Mouse (Mus musculus) liver, postnatal 0 days (tissue): ENCODE measurements at regions not wholly inside any gene's neighbourhood (a gene's known extent, or its start where the extent isn't known, plus 50 kb on each side); places are given as distances from the start of the nearest gene placed in this dataset.

ENCODE experiments used
- ATAC-seq: fragments of 200-750 bp; cut with Nextera tagmentation; 2 replicates; pipeline ENCODE4 v1.8.0; 2017; ENCODE audit warnings: mild to moderate bottlenecking, moderate library complexity
- DNase-seq: peaks from one replicate; pipeline ENCODE4 v3.0.0-alpha.2; 2016
- H3K27ac ChIP-seq: fragments of 300-500 bp; sonication (generic); 2 replicates; pipeline ENCODE4 v1.5.1; 2014; ENCODE audit warnings: antibody characterized with exemption, moderate library complexity, mild to moderate bottlenecking, low read depth
- H3K27me3 ChIP-seq: fragments of 300-500 bp; sonication (generic); 2 replicates; pipeline ENCODE4 v1.6.1; 2014; ENCODE audit warnings: low read length, control low read depth, mixed read lengths; ENCODE audit not compliant: insufficient read depth
- H3K36me3 ChIP-seq: fragments of 300-500 bp; sonication (generic); replicated peaks from 2 replicates; pipeline ENCODE4 v1.6.1; 2014; ENCODE audit warnings: mild to moderate bottlenecking, control low read depth, low read length, moderate library complexity, mixed read lengths; ENCODE audit not compliant: insufficient read depth
- H3K4me1 ChIP-seq: fragments of 300-500 bp; sonication (generic); 2 replicates; pipeline ENCODE4 v1.6.1; 2014; ENCODE audit warnings: antibody characterized with exemption, mild to moderate bottlenecking, control low read depth; ENCODE audit not compliant: insufficient read depth
- H3K4me2 ChIP-seq: fragments of 300-500 bp; sonication (generic); 2 replicates; pipeline ENCODE4 v1.6.1; 2014; ENCODE audit warnings: low read depth, mild to moderate bottlenecking, low read length, moderate library complexity, mixed read lengths
- H3K4me3 ChIP-seq: fragments of 300-500 bp; sonication (generic); 2 replicates; pipeline ENCODE4 v1.5.1; 2014; ENCODE audit warnings: low read depth, low read length
- H3K9ac ChIP-seq: fragments of 300-500 bp; sonication (generic); replicated peaks from 2 replicates; pipeline ENCODE4 v1.6.1; 2014; ENCODE audit warnings: mild to moderate bottlenecking, moderate library complexity
- H3K9me3 ChIP-seq: fragments of 300-500 bp; sonication (generic); 2 replicates; pipeline ENCODE4 v1.6.1; 2016; ENCODE audit warnings: mild to moderate bottlenecking, control low read depth, low read length, mixed read lengths
- CTCF ChIP-seq: sonication (generic); IDR thresholded peaks from 2 replicates; pipeline ENCODE4 v1.5.1; 2016; ENCODE audit warnings: antibody characterized with exemption, low read depth
- EP300 ChIP-seq: IDR thresholded peaks from 2 replicates; pipeline ENCODE4 v1.6.1; 2016; ENCODE audit warnings: antibody characterized with exemption, low read depth, mild to moderate bottlenecking
- WGBS: fragments of 180-500 bp; shearing (Covaris S2); extraction: QIAGEN DNeasy Blood & Tissue Kit; methylation state at CpG from one replicate; pipeline ENCODE4 v1.1.7; 2014; ENCODE audit not compliant: insufficient replicate concordance; 5-methylcytosine and 5-hydroxymethylcytosine counted together

GRCm38 (mm10) chr3:149300002-149300401 lies 309.6 kb upstream of the Adgrl2 start:
- Histone ChIP-seq H3K36me3 (no peaks in the 10 kb centered on the region), H3K27me3 (no peaks in the 10 kb centered on the region), H3K9me3 (no peaks in the 10 kb centered on the region), H3K4me2 (no peak overlapping the region), H3K9ac (no peak overlapping the region), H3K4me1 (no peaks in the 10 kb centered on the region), H3K27ac (no peak overlapping the region), H3K4me3 (no peak overlapping the region)
- WGBS = 77% methylated on average over 4 of the region's 4 CpGs
- DNase-seq = no peak
- ATAC-seq = no peak
- TF ChIP-seq EP300 (no peak), CTCF (no peak)

GRCm38 (mm10) chr3:149296419-149296962 lies 306.1 kb upstream of the Adgrl2 start:
- Histone ChIP-seq H3K4me1 (no peaks in the 10 kb centered on the region), H3K36me3 (no peaks in the 10 kb centered on the region), H3K4me3 (no peak overlapping the region), H3K9me3 (no peaks in the 10 kb centered on the region), H3K4me2 (no peak overlapping the region), H3K9ac (no peak overlapping the region), H3K27ac (no peak overlapping the region), H3K27me3 (no peaks in the 10 kb centered on the region)
- TF ChIP-seq EP300 = no peak
- no peak for TF ChIP-seq CTCF
- 80% methylated on average over 10 of the region's 10 CpGs for WGBS
- DNase-seq (no peak), ATAC-seq (no peak)

- no peaks in the 10 kb centered on the region for H3K36me3 ChIP-seq
- H3K4me3 ChIP-seq = no peak overlapping the region
- no peak for DNase-seq
- WGBS = 82% methylated on average over 6 of the region's 7 CpGs
- TF ChIP-seq CTCF (no peak), EP300 (no peak)
- no peak overlapping the region for H3K4me2 ChIP-seq
- no peaks in the 10 kb centered on the region for H3K4me1 ChIP-seq
- H3K27me3 ChIP-seq = no peaks in the 10 kb centered on the region
- ATAC-seq = no peak
- no peaks in the 10 kb centered on the region for H3K9me3 ChIP-seq
- H3K27ac ChIP-seq = no peak overlapping the region
- H3K9ac ChIP-seq = no peak overlapping the region
Measured at GRCm38 (mm10) chr3:149295942-149296341, 305.6 kb upstream of the Adgrl2 start.

GRCm38 (mm10) chr3:149295257-149295831 lies 305.0 kb upstream of the Adgrl2 start:
- no peaks in the 10 kb centered on the region for H3K9me3 ChIP-seq
- ATAC-seq (no peak), DNase-seq (no peak)
- no peaks in the 10 kb centered on the region for H3K36me3 ChIP-seq
- no peaks in the 10 kb centered on the region for H3K27me3 ChIP-seq
- no peak overlapping the region for H3K4me3 ChIP-seq
- WGBS = 81% methylated on average over 10 of the region's 10 CpGs
- no peak overlapping the region for H3K9ac ChIP-seq
- TF ChIP-seq CTCF = no peak
- TF ChIP-seq EP300 = no peak
- no peak overlapping the region for H3K4me2 ChIP-seq
- H3K4me1 ChIP-seq = no peaks in the 10 kb centered on the region
- no peak overlapping the region for H3K27ac ChIP-seq

- H3K4me2 ChIP-seq = no peak overlapping the region
- TF ChIP-seq EP300 (no peak), CTCF (no peak)
- no peak for DNase-seq
- no peak for ATAC-seq
- no peak overlapping the region for H3K4me3 ChIP-seq
- no peaks in the 10 kb centered on the region for H3K9me3 ChIP-seq
- WGBS = 48% methylated on average over 4 of the region's 4 CpGs
- H3K27ac ChIP-seq = no peak overlapping the region
- H3K4me1 ChIP-seq = no peaks in the 10 kb centered on the region
- no peak overlapping the region for H3K9ac ChIP-seq
- H3K27me3 ChIP-seq = no peaks in the 10 kb centered on the region
- no peaks in the 10 kb centered on the region for H3K36me3 ChIP-seq
Measured at GRCm38 (mm10) chr3:149294445-149294844, 304.1 kb upstream of the Adgrl2 start.

GRCm38 (mm10) chr3:149292459-149292858 lies 302.1 kb upstream of the Adgrl2 start:
- Histone ChIP-seq H3K36me3 (no peaks in the 10 kb centered on the region), H3K27ac (no peak overlapping the region), H3K4me2 (no peak overlapping the region), H3K9me3 (no peaks in the 10 kb centered on the region), H3K9ac (no peak overlapping the region), H3K4me1 (no peaks in the 10 kb centered on the region), H3K27me3 (no peaks in the 10 kb centered on the region), H3K4me3 (no peak overlapping the region)
- TF ChIP-seq CTCF (no peak), EP300 (no peak)
- ATAC-seq (no peak), DNase-seq (no peak)
- 84% methylated on average over 3 of the region's 3 CpGs for WGBS

GRCm38 (mm10) chr3:149291473-149291872 lies 301.1 kb upstream of the Adgrl2 start:
- Histone ChIP-seq H3K4me2 (no peak overlapping the region), H3K9ac (no peak overlapping the region), H3K27me3 (no peaks in the 10 kb centered on the region), H3K9me3 (no peaks in the 10 kb centered on the region), H3K27ac (no peak overlapping the region), H3K36me3 (no peaks in the 10 kb centered on the region), H3K4me3 (no peak overlapping the region), H3K4me1 (no peaks in the 10 kb centered on the region)
- 66% methylated on average over 7 of the region's 7 CpGs for WGBS
- no peak for TF ChIP-seq CTCF
- no peak for TF ChIP-seq EP300
- DNase-seq (no peak), ATAC-seq (no peak)
